Mouse (Mus musculus) MEL (cell line): Measurements from ENCODE around the gene Cnbd2. TPM values are rescaled to one million over a fixed set of nuclear protein-coding genes. Genes with fewer than 3 reads are reported as not detected.

Experiments used
- DNase-seq: peaks from one replicate; pipeline ENCODE4 v3.0.0; 2011; ENCODE audit warnings: low read depth, low spot score
- H3K27ac ChIP-seq: 2 replicates; pipeline ENCODE4 v1.5.1; 2012; ENCODE audit warnings: low read depth, mild to moderate bottlenecking, control low read depth, low read length, moderate library complexity; ENCODE audit not compliant: control insufficient read depth
- H3K27me3 ChIP-seq, 2 experiments: fragments of 150-350 bp in 1 of 2; sonication (generic) in 1 of 2; 2 replicates each; pipeline ENCODE4 v1.6.1; 2012; ENCODE audit warnings: low read length in 2 of 2, mild to moderate bottlenecking in 2 of 2, improper control_type of control experiment in 1 of 2, moderate library complexity in 1 of 2; ENCODE audit not compliant: insufficient read depth in 2 of 2, control insufficient read depth in 1 of 2
- H3K36me3 ChIP-seq, 2 experiments: 2 replicates each; pipeline ENCODE4 v1.6.1; 2012 to 2014; ENCODE audit warnings: low read length in 2 of 2, improper control_type of control experiment in 1 of 2, inconsistent platforms in 1 of 2, mild to moderate bottlenecking in 1 of 2; ENCODE audit not compliant: insufficient read depth in 2 of 2, control insufficient read depth in 1 of 2
- H3K4me1 ChIP-seq, 2 experiments: fragments of 150-350 bp in 1 of 2; sonication (generic) in 1 of 2; 2 replicates each; pipeline ENCODE4 v1.6.1; 2012; ENCODE audit warnings: low read length in 2 of 2, improper control_type of control experiment in 1 of 2, mild to moderate bottlenecking in 1 of 2; ENCODE audit not compliant: insufficient read depth in 2 of 2, control insufficient read depth in 1 of 2
- H3K4me3 ChIP-seq, 2 experiments: fragments of 150-350 bp in 1 of 2; sonication (generic) in 1 of 2; 2 replicates each; pipeline ENCODE4 v1.5.1; 2012; ENCODE audit warnings: low read depth in 2 of 2, low read length in 2 of 2, mild to moderate bottlenecking in 2 of 2, moderate library complexity in 2 of 2, control low read depth in 1 of 2, improper control_type of control experiment in 1 of 2; ENCODE audit not compliant: control insufficient read depth in 1 of 2, insufficient read depth in 1 of 2
- H3K79me2 ChIP-seq: 2 replicates; pipeline ENCODE4 v1.6.1; 2012; ENCODE audit warnings: mild to moderate bottlenecking, low read length, moderate library complexity; ENCODE audit not compliant: control insufficient read depth, poor library complexity, insufficient read depth
- H3K9ac ChIP-seq: 2 replicates; pipeline ENCODE4 v1.6.1; 2012; ENCODE audit warnings: low read depth, mild to moderate bottlenecking, control low read depth, low read length, moderate library complexity; ENCODE audit not compliant: control insufficient read depth, poor library complexity, severe bottlenecking
- H3K9me3 ChIP-seq: fragments of 150-350 bp; sonication (generic); replicated peaks from 2 replicates; pipeline ENCODE4 v1.6.1; 2012; ENCODE audit warnings: mild to moderate bottlenecking, low read length, improper control_type of control experiment, moderate library complexity; ENCODE audit not compliant: insufficient read depth
- CHD1 ChIP-seq: IDR thresholded peaks from 2 replicates; pipeline ENCODE4 v1.6.1; 2012; ENCODE audit warnings: low read depth, mild to moderate bottlenecking, inconsistent platforms, low read length, improper control_type of control experiment
- ELF1 ChIP-seq: IDR thresholded peaks from 2 replicates; pipeline ENCODE4 v1.6.1; 2014; ENCODE audit warnings: low read depth, mild to moderate bottlenecking, inconsistent platforms, low read length, improper control_type of control experiment, moderate library complexity
- EP300 ChIP-seq, 2 experiments: IDR thresholded peaks; 2 replicates each; pipeline ENCODE4 v1.6.1; 2011; ENCODE audit warnings: improper control_type of control experiment in 2 of 2, low read length in 2 of 2, low read depth in 1 of 2, mild to moderate bottlenecking in 1 of 2
- ETS1 ChIP-seq: IDR thresholded peaks from 2 replicates; pipeline ENCODE4 v1.6.1; 2012; ENCODE audit warnings: low read depth, mild to moderate bottlenecking, inconsistent platforms, low read length, improper control_type of control experiment, moderate library complexity
- KAT2A ChIP-seq: conservative IDR thresholded peaks from 2 replicates; pipeline ENCODE4 v1.6.1; 2012; ENCODE audit warnings: low read depth, low read length, improper control_type of control experiment, inconsistent platforms
- MAX ChIP-seq: IDR thresholded peaks from 2 replicates; pipeline ENCODE4 v1.6.1; 2011; ENCODE audit warnings: low read length, improper control_type of control experiment
- MEF2A ChIP-seq: IDR thresholded peaks from 2 replicates; pipeline ENCODE4 v1.6.1; 2014; ENCODE audit warnings: low read depth, mild to moderate bottlenecking, inconsistent platforms, low read length, improper control_type of control experiment; ENCODE audit not compliant: poor library complexity, insufficient replicate concordance, severe bottlenecking; ENCODE audit errors: extremely low read depth
- MYB ChIP-seq: IDR thresholded peaks from 2 replicates; pipeline ENCODE4 v1.6.1; 2011; ENCODE audit warnings: mild to moderate bottlenecking, low read depth, low read length, improper control_type of control experiment
- NRF1 ChIP-seq: IDR thresholded peaks from 2 replicates; pipeline ENCODE4 v1.6.1; 2014; ENCODE audit warnings: low read depth, mild to moderate bottlenecking, inconsistent platforms, low read length, improper control_type of control experiment, moderate library complexity; ENCODE audit not compliant: poor library complexity, insufficient read depth, severe bottlenecking
- POLR2A ChIP-seq, 2 experiments: IDR thresholded peaks; 2 replicates each; pipeline ENCODE4 v1.6.1; 2011 to 2012; ENCODE audit warnings: low read length in 2 of 2, mild to moderate bottlenecking in 2 of 2, control low read depth in 1 of 2, improper control_type of control experiment in 1 of 2, low read depth in 1 of 2, moderate library complexity in 1 of 2; ENCODE audit not compliant: control insufficient read depth in 1 of 2, insufficient read depth in 1 of 2, poor library complexity in 1 of 2
- POLR2AphosphoS2 ChIP-seq: IDR thresholded peaks from 2 replicates; pipeline ENCODE4 v1.6.1; 2011; ENCODE audit warnings: low read length, improper control_type of control experiment
- RCOR1 ChIP-seq: IDR thresholded peaks from 2 replicates; pipeline ENCODE4 v1.6.1; 2012; ENCODE audit warnings: low read depth, mild to moderate bottlenecking, inconsistent platforms, low read length, improper control_type of control experiment
- SMC3 ChIP-seq: IDR thresholded peaks from 2 replicates; pipeline ENCODE4 v1.6.1; 2011; ENCODE audit warnings: low read depth, low read length, improper control_type of control experiment
- TBP ChIP-seq: IDR thresholded peaks from 2 replicates; pipeline ENCODE4 v1.8.0; 2011; ENCODE audit warnings: low read depth, low read length, improper control_type of control experiment
- TCF12 ChIP-seq: IDR thresholded peaks from 2 replicates; pipeline ENCODE4 v1.6.1; 2014; ENCODE audit warnings: low read depth, mild to moderate bottlenecking, inconsistent platforms, low read length, improper control_type of control experiment, moderate library complexity
- USF2 ChIP-seq, 2 experiments: IDR thresholded peaks; 2 replicates each; pipeline ENCODE4 v1.6.1; 2011 to 2012; ENCODE audit warnings: improper control_type of control experiment in 2 of 2, low read length in 2 of 2, borderline replicate concordance in 1 of 2, inconsistent platforms in 1 of 2, low read depth in 1 of 2, mild to moderate bottlenecking in 1 of 2; ENCODE audit not compliant: insufficient read depth in 1 of 2
- ZNF384 ChIP-seq: IDR thresholded peaks from 2 replicates; pipeline ENCODE4 v1.6.1; 2012; ENCODE audit warnings: low read depth, mild to moderate bottlenecking, inconsistent platforms, low read length, improper control_type of control experiment
- polyA plus RNA-seq, 2 experiments: library from polyadenylated mRNA; stranded (reverse) in 1 of 2; unstranded in 1 of 2; fragments of >175 nt in 1 of 2; fragments of >200 nt in 1 of 2; gene quantifications; 2 replicates each; pipeline versions ENCODE4 v1.2.1 to v1.2.4; 2012; ENCODE audit warnings: low replicate concordance in 2 of 2, low read depth in 1 of 2; ENCODE audit not compliant: insufficient read length in 2 of 2, insufficient read depth in 1 of 2, missing spikeins in 1 of 2
- total RNA-seq: library from RNA; depleted of rRNA; stranded (reverse); fragments of 300-350 nt; gene quantifications from 2 replicates; pipeline ENCODE4 v1.2.3, GENCODE M21; 2012

The Cnbd2 gene
- total and polyA plus RNA-seq, 3 experiments: 1.8 to 4.8 TPM; not detected in 1

GRCm38 (mm10) chr2:156401331-156401730 lies 89.2 kb downstream of the Cnbd2 start:
- Histone ChIP-seq H3K4me1 (no peaks in the 10 kb centered on the region), H3K9ac (no peak overlapping the region), H3K27me3 (peaks cover 0 to under 1% of the 10 kb centered on the region in 2 experiments; a peak in 1 of 4 replicates), H3K9me3 (no peaks in the 10 kb centered on the region), H3K4me3 (no peak overlapping the region), H3K36me3 (no peaks in the 10 kb centered on the region), H3K27ac (no peak overlapping the region), H3K79me2 (no peaks in the 10 kb centered on the region)
- peak; percentile 79 for DNase-seq
- TF ChIP-seq TCF12: no peak
- TF ChIP-seq MAX: no peak
- no peak for TF ChIP-seq ZNF384
- no peak for TF ChIP-seq MYB
- TF ChIP-seq SMC3: no peak
- no peak for TF ChIP-seq POLR2A (IDR thresholded peaks at IDR 0.05; ENCODE audit: control insufficient read depth in 1 of 2, insufficient read depth in 1 of 2, low read depth in 1 of 2, low read length in 2 of 2, poor library complexity in 1 of 2)
- TF ChIP-seq NRF1: no peak
- TF ChIP-seq CHD1: no peak
- TF ChIP-seq POLR2AphosphoS2: no peak
- no peak for TF ChIP-seq TBP
- TF ChIP-seq ELF1: no peak; the same call in 1 of the 2 replicates
- no peak for TF ChIP-seq USF2 (IDR thresholded peaks at IDR 0.05; ENCODE audit: borderline replicate concordance in 1 of 2, insufficient read depth in 1 of 2, low read depth in 1 of 2, low read length in 2 of 2)

- peaks cover 0 to 1% of the 10 kb centered on the region in 2 experiments; a peak in 1 of 4 replicates for H3K27me3 ChIP-seq
- TF ChIP-seq NRF1 (no peak), CHD1 (no peak), MYB (no peak), KAT2A (no peak), MEF2A (no peak), ETS1 (no peak), SMC3 (no peak), USF2 (IDR thresholded peaks at IDR 0.05; ENCODE audit: borderline replicate concordance in 1 of 2, insufficient read depth in 1 of 2, low read depth in 1 of 2, low read length in 2 of 2) (no peak), RCOR1 (no peak), POLR2AphosphoS2 (no peak), EP300 (IDR thresholded peaks at IDR 0.05; ENCODE audit: low read depth in 1 of 2, low read length in 2 of 2) (no peak), POLR2A (IDR thresholded peaks at IDR 0.05; ENCODE audit: control insufficient read depth in 1 of 2, insufficient read depth in 1 of 2, low read depth in 1 of 2, low read length in 2 of 2, poor library complexity in 1 of 2) (no peak)
- TF ChIP-seq, all 39 proteins: peak for 0
- no peak overlapping the region for H3K4me3 ChIP-seq
- no peaks in the 10 kb centered on the region for H3K79me2 ChIP-seq
- H3K4me1 ChIP-seq: no peaks in the 10 kb centered on the region
- no peak for DNase-seq
- no peaks in the 10 kb centered on the region for H3K9me3 ChIP-seq
- no peaks in the 10 kb centered on the region for H3K36me3 ChIP-seq
- no peak overlapping the region for H3K27ac ChIP-seq
- H3K9ac ChIP-seq: no peak overlapping the region
Observed at GRCm38 (mm10) chr2:156402036-156402435, 89.9 kb downstream of the Cnbd2 start.
